In the genomic region with DNA sequence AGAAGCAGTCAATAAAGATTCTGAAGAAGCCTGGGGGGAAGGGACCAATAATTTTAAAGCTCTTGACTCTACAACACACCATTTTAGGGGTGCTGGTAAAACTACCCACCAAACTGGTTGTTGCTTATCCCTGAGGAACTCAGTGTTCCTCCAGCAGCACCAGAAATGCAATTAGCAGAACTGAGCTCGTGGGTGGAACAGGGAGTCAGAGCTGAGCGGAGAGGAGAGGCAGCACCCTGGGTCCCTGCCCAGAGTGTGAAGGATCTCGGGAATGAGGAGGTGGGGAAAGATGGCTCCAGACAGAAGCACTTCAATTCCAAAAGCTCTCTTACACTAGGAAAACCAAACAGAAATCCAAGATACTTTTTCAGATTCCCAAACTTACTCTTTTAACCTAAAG, we compare ENCODE assay signal across 9 mouse cellular contexts. TPM values are rescaled to one million over a fixed set of nuclear protein-coding genes. Genes with fewer than 3 reads are reported as not detected.
DNase-seq lines count a peak whose midpoint lies in the region; TF ChIP-seq lines count a peak whose summit lies in the region.
"Had no signal": no experiment of that assay in that cellular context is flagged by ENCODE, and none has a peak within 500 bp of the region (broad histone marks: within the 10 kb centered on the region; RNA-seq: fewer than 3 reads in every experiment).

No protein-coding gene starts in this region.

- H3K36me3 ChIP-seq in forebrain, embryonic 10.5 days (replicated peaks) = no peaks in the 10 kb centered on the region
- H3K36me3 ChIP-seq: hindbrain, embryonic 12.5 days had no signal

- peak; percentile 34; the same call in 1 of the 2 replicates for TF ChIP-seq POLR2A in lung, adult 2 months (IDR thresholded peaks at IDR 0.05; ENCODE audit: borderline replicate concordance, extremely low read depth, low read depth, low read length)

- no peak overlapping the region for H3K4me3 ChIP-seq in lung, adult 2 months (replicated peaks; ENCODE audit: extremely low read depth, low read depth, low read length)
- H3K4me3 ChIP-seq in forebrain, embryonic 10.5 days = no peak overlapping the region
- H3K4me3 ChIP-seq: hindbrain, embryonic 12.5 days had no signal

- H3K4me1 ChIP-seq in lung, adult 2 months (ENCODE audit: control insufficient read depth, insufficient read depth, low read length) = peaks cover 3% of the 10 kb centered on the region
- H3K4me1 ChIP-seq in forebrain, embryonic 10.5 days = peaks cover 18% of the 10 kb centered on the region

- WGBS in lung, adult 2 months = 50% methylated on average over 3 of the region's 3 CpGs
- 74% methylated on average over 3 of the region's 3 CpGs for WGBS in forebrain, embryonic 10.5 days

- TF ChIP-seq CTCF in lung, adult 2 months (IDR thresholded peaks at IDR 0.05; ENCODE audit: insufficient read depth, low read length) = no peak

- no peaks in the 10 kb centered on the region for H3K9me3 ChIP-seq in forebrain, embryonic 10.5 days
- H3K9me3 ChIP-seq: hindbrain, embryonic 12.5 days had no signal

- DNase-seq in ovary, adult 18-20 months (ENCODE audit: low spot score) = peak; percentile 52
- no peak for DNase-seq in ovary, postnatal 10 days (ENCODE audit: low spot score)
- DNase-seq in heart, adult 8-10 months (ENCODE audit: low spot score) = peak; percentile 55
- peak; percentile 29 for DNase-seq in lung, adult 2 months
- DNase-seq in testis, postnatal 10 days (ENCODE audit: low spot score) = peak; percentile 75
- DNase-seq in cerebellum, postnatal 25 days = no peak
- DNase-seq in forebrain, embryonic 10.5 days (ENCODE audit: extremely low spot score, low spot score) = no peak
- DNase-seq in spleen, postnatal 14 days (ENCODE audit: low spot score in 2 of 2) = no peak

- H3K27me3 ChIP-seq in forebrain, embryonic 10.5 days (ENCODE audit: poor library complexity, severe bottlenecking) = no peaks in the 10 kb centered on the region
- H3K27me3 ChIP-seq: hindbrain, embryonic 12.5 days had no signal

- H3K27ac ChIP-seq in forebrain, embryonic 10.5 days = no peak overlapping the region
- H3K27ac ChIP-seq: hindbrain, embryonic 12.5 days had no signal

RNA-seq across cellular contexts. Expression of gene Adcy9, which starts 52.4 kb away (rescaled TPM):
- total RNA-seq in heart, adult 8-10 months (2022) = 10 to 100 TPM; 21.7 to 24.0 (median 23.2) TPM
- polyA plus RNA-seq in lung, adult 2 months (2012; rRNA removed) = 19.8 and 20.8 TPM in 2 replicates
- 0.30 and 0.35 TPM in 2 replicates for polyA plus RNA-seq in forebrain, embryonic 10.5 days (2016; fragmentation: Nextera tagmentation; extraction: Ambion mirVana)

Comparison
In these comparisons a context has a peak if more than half of its experiments do, and no peak if none do; other contexts are left out.
1. DNase-seq: peak in ovary, adult 18-20 months (single experiment), heart, adult 8-10 months (single experiment), lung, adult 2 months (single experiment) and testis, postnatal 10 days (single experiment); none in ovary, postnatal 10 days (single experiment), cerebellum, postnatal 25 days (0 of 2), forebrain, embryonic 10.5 days (single experiment) and spleen, postnatal 14 days (0 of 2).
2. RNA of gene Adcy9, which starts 52.4 kb away (polyA plus RNA-seq): 19.8 to 20.8 TPM in lung, adult 2 months; 0.30 to 0.35 TPM in forebrain, embryonic 10.5 days; every median in the first group is over 10 times any median in the second.